Mouse (Mus musculus): ENCODE measurements around the gene Ly6g6f. TPM values are rescaled to one million over a fixed set of nuclear protein-coding genes. Genes with fewer than 3 reads are reported as not detected.
"Not testable (repeated sequence)": the region's sequence is repeated elsewhere in the genome, so short reads cannot be mapped to it uniquely, and the experiment has no call there.

Gene Ly6g6f
- polyA plus RNA-seq, 1 experiment = 9.7 TPM

GRCm38 (mm10) chr17:35043794-35044193, 41.6 kb downstream of the Ly6g6f start:
- Histone ChIP-seq H3K27ac (ENCODE audit: insufficient read depth, low read length) (no peak overlapping the region), H3K36me3 (ENCODE audit: control insufficient read depth, insufficient read depth, low read length) (no peaks in the 10 kb centered on the region), H3K27me3 (ENCODE audit: control insufficient read depth, insufficient read depth, low read length) (no peaks in the 10 kb centered on the region), H3K4me3 (ENCODE audit: extremely low read depth, insufficient read depth, insufficient read length) (no peak overlapping the region), H3K4me1 (ENCODE audit: control insufficient read depth, insufficient read depth, insufficient read length) (peaks cover 10% of the 10 kb centered on the region)
- no peak for TF ChIP-seq CTCF (IDR thresholded peaks at IDR 0.05; ENCODE audit: extremely low read depth, insufficient read depth, insufficient read length, insufficient replicate concordance)
- TF ChIP-seq POLR2A (IDR thresholded peaks at IDR 0.05; ENCODE audit: low read depth, low read length) = no peak
- no peak for DNase-seq (ENCODE audit: low read depth in 1 of 2, low spot score in 2 of 2)
- 88% methylated on average over 4 of the region's 4 CpGs for WGBS

- TF ChIP-seq CTCF (IDR thresholded peaks at IDR 0.05; ENCODE audit: extremely low read depth, insufficient read depth, insufficient read length, insufficient replicate concordance) (no peak), POLR2A (IDR thresholded peaks at IDR 0.05; ENCODE audit: low read depth, low read length) (no peak)
- H3K27me3 ChIP-seq (ENCODE audit: control insufficient read depth, insufficient read depth, low read length) = no peaks in the 10 kb centered on the region
- WGBS = 94% methylated on average over 11 of the region's 11 CpGs
- H3K27ac ChIP-seq (ENCODE audit: insufficient read depth, low read length) = no peak overlapping the region
- H3K4me1 ChIP-seq (ENCODE audit: control insufficient read depth, insufficient read depth, insufficient read length) = no peaks in the 10 kb centered on the region
- H3K4me3 ChIP-seq (ENCODE audit: extremely low read depth, insufficient read depth, insufficient read length) = no peak overlapping the region
- no peak for DNase-seq (ENCODE audit: low read depth in 1 of 2, low spot score in 2 of 2)
- no peaks in the 10 kb centered on the region for H3K36me3 ChIP-seq (ENCODE audit: control insufficient read depth, insufficient read depth, low read length)
These were observed 46.1 kb downstream of the Ly6g6f start for GRCm38 (mm10) chr17:35039121-35039873.

GRCm38 (mm10) chr17:35034896-35035295, 50.5 kb downstream of the Ly6g6f start:
- WGBS = 65% methylated on average over 6 of the region's 6 CpGs
- no peak for DNase-seq (ENCODE audit: low read depth in 1 of 2, low spot score in 2 of 2)
- H3K27me3 ChIP-seq (ENCODE audit: control insufficient read depth, insufficient read depth, low read length) = no peaks in the 10 kb centered on the region
- H3K4me1 ChIP-seq (ENCODE audit: control insufficient read depth, insufficient read depth, insufficient read length) = peaks cover 9% of the 10 kb centered on the region; the same call in 1 of the 2 replicates
- no peak overlapping the region for H3K4me3 ChIP-seq (ENCODE audit: extremely low read depth, insufficient read depth, insufficient read length)
- H3K27ac ChIP-seq (ENCODE audit: insufficient read depth, low read length) = no peak overlapping the region
- no peak for TF ChIP-seq POLR2A (IDR thresholded peaks at IDR 0.05; ENCODE audit: low read depth, low read length)
- TF ChIP-seq CTCF (IDR thresholded peaks at IDR 0.05; ENCODE audit: extremely low read depth, insufficient read depth, insufficient read length, insufficient replicate concordance) = no peak
- H3K36me3 ChIP-seq (ENCODE audit: control insufficient read depth, insufficient read depth, low read length) = no peaks in the 10 kb centered on the region

GRCm38 (mm10) chr17:35033703-35034102, 51.7 kb downstream of the Ly6g6f start:
- H3K4me3 ChIP-seq (ENCODE audit: extremely low read depth, insufficient read depth, insufficient read length); H3K27me3 ChIP-seq (ENCODE audit: control insufficient read depth, insufficient read depth, low read length); H3K27ac ChIP-seq (ENCODE audit: insufficient read depth, low read length); DNase-seq (ENCODE audit: low read depth in 1 of 2, low spot score in 2 of 2); H3K36me3 ChIP-seq (ENCODE audit: control insufficient read depth, insufficient read depth, low read length): not testable (repeated sequence)
- WGBS = 76% methylated on average over 1 of the region's 1 CpGs
- H3K4me1 ChIP-seq (ENCODE audit: control insufficient read depth, insufficient read depth, insufficient read length) = peaks cover 16% of the 10 kb centered on the region; the same call in 1 of the 2 replicates

- no peak overlapping the region for H3K27ac ChIP-seq (ENCODE audit: insufficient read depth, low read length)
- no peak for DNase-seq (ENCODE audit: low read depth in 1 of 2, low spot score in 2 of 2)
These were observed 53.0 kb downstream of the Ly6g6f start for GRCm38 (mm10) chr17:35032323-35032870.

GRCm38 (mm10) chr17:35031880-35032279, 53.5 kb downstream of the Ly6g6f start:
- Histone ChIP-seq H3K4me3 (ENCODE audit: extremely low read depth, insufficient read depth, insufficient read length) (no peak overlapping the region), H3K27ac (ENCODE audit: insufficient read depth, low read length) (no peak overlapping the region), H3K27me3 (ENCODE audit: control insufficient read depth, insufficient read depth, low read length) (no peaks in the 10 kb centered on the region), H3K36me3 (ENCODE audit: control insufficient read depth, insufficient read depth, low read length) (no peaks in the 10 kb centered on the region), H3K4me1 (ENCODE audit: control insufficient read depth, insufficient read depth, insufficient read length) (peaks cover 23% of the 10 kb centered on the region; the same call in 1 of the 2 replicates)
- no peak for DNase-seq (ENCODE audit: low read depth in 1 of 2, low spot score in 2 of 2)
- 75% methylated on average over 7 of the region's 7 CpGs for WGBS
- TF ChIP-seq POLR2A (IDR thresholded peaks at IDR 0.05; ENCODE audit: low read depth, low read length) (no peak), CTCF (IDR thresholded peaks at IDR 0.05; ENCODE audit: extremely low read depth, insufficient read depth, insufficient read length, insufficient replicate concordance) (no peak)

More at GRCm38 (mm10) chr17:35032323-35032870, 53.0 kb downstream of the Ly6g6f start:
- Histone ChIP-seq H3K36me3 (ENCODE audit: control insufficient read depth, insufficient read depth, low read length) (no peaks in the 10 kb centered on the region), H3K4me3 (ENCODE audit: extremely low read depth, insufficient read depth, insufficient read length) (no peak overlapping the region), H3K27me3 (ENCODE audit: control insufficient read depth, insufficient read depth, low read length) (no peaks in the 10 kb centered on the region), H3K4me1 (ENCODE audit: control insufficient read depth, insufficient read depth, insufficient read length) (peaks cover 20% of the 10 kb centered on the region; the same call in 1 of the 2 replicates)
- TF ChIP-seq POLR2A (IDR thresholded peaks at IDR 0.05; ENCODE audit: low read depth, low read length) = no peak
- no peak for TF ChIP-seq CTCF (IDR thresholded peaks at IDR 0.05; ENCODE audit: extremely low read depth, insufficient read depth, insufficient read length, insufficient replicate concordance)
- 66% methylated on average over 8 of the region's 8 CpGs for WGBS

- TF ChIP-seq POLR2A (IDR thresholded peaks at IDR 0.05; ENCODE audit: low read depth, low read length) = no peak
- TF ChIP-seq CTCF (IDR thresholded peaks at IDR 0.05; ENCODE audit: extremely low read depth, insufficient read depth, insufficient read length, insufficient replicate concordance) = no peak
- 88% methylated on average over 11 of the region's 11 CpGs for WGBS
- DNase-seq (ENCODE audit: low read depth in 1 of 2, low spot score in 2 of 2) = no peak
- Histone ChIP-seq H3K4me3 (ENCODE audit: extremely low read depth, insufficient read depth, insufficient read length) (no peak overlapping the region), H3K36me3 (ENCODE audit: control insufficient read depth, insufficient read depth, low read length) (no peaks in the 10 kb centered on the region), H3K27ac (ENCODE audit: insufficient read depth, low read length) (no peak overlapping the region), H3K4me1 (ENCODE audit: control insufficient read depth, insufficient read depth, insufficient read length) (peaks cover 23% of the 10 kb centered on the region; the same call in 1 of the 2 replicates), H3K27me3 (ENCODE audit: control insufficient read depth, insufficient read depth, low read length) (no peaks in the 10 kb centered on the region)
These were observed 54.1 kb downstream of the Ly6g6f start for GRCm38 (mm10) chr17:35031272-35031671.

Other genes with a start within 250 kb of the Ly6g6f start
- gene Stk19, start 248.7 kb downstream of the Ly6g6f start, polyA plus RNA-seq (2012; rRNA removed) = 31.6 and 37.7 TPM in 2 replicates
- gene Dxo, start 248.6 kb downstream of the Ly6g6f start, polyA plus RNA-seq (2012; rRNA removed) = 54.2 and 68.3 TPM in 2 replicates
- gene Skiv2l, start 235.4 kb downstream of the Ly6g6f start, polyA plus RNA-seq (2012; rRNA removed) = 81.7 and 110 TPM in 2 replicates
- gene Nelfe, start 235.2 kb downstream of the Ly6g6f start, polyA plus RNA-seq (2012; rRNA removed) = 14.1 and 15.0 TPM in 2 replicates
- gene Cfb, start 223.1 kb downstream of the Ly6g6f start, polyA plus RNA-seq (2012; rRNA removed) = 22.8 and 25.3 TPM in 2 replicates
- gene Zbtb12, start 206.1 kb downstream of the Ly6g6f start, polyA plus RNA-seq (2012; rRNA removed) = 12.0 and 13.1 TPM in 2 replicates
- gene Gm20547, start 203.6 kb downstream of the Ly6g6f start, polyA plus RNA-seq (2012; rRNA removed) = 0.04 TPM in 1 of 2 replicates, not detected in the other
- gene C2, start 187.3 kb downstream of the Ly6g6f start, polyA plus RNA-seq (2012; rRNA removed) = 15.9 and 16.0 TPM in 2 replicates
- gene Ehmt2, start 187.1 kb downstream of the Ly6g6f start, polyA plus RNA-seq (2012; rRNA removed) = 200 and 246 TPM in 2 replicates
- gene Slc44a4, start 171.1 kb downstream of the Ly6g6f start, polyA plus RNA-seq (2012; rRNA removed) = 0.05 and 0.08 TPM in 2 replicates
- 45.8 and 47.5 TPM in 2 replicates for gene Neu1, start 154.4 kb downstream of the Ly6g6f start, polyA plus RNA-seq (2012; rRNA removed)
- gene Hspa1b, start 126.4 kb downstream of the Ly6g6f start, polyA plus RNA-seq (2012; rRNA removed) = 7.6 and 12.5 TPM in 2 replicates
- not detected in 2 replicates for gene Gm20481, start 115.7 kb downstream of the Ly6g6f start, polyA plus RNA-seq (2012; rRNA removed)
- gene Hspa1a, start 113.5 kb downstream of the Ly6g6f start, polyA plus RNA-seq (2012; rRNA removed) = 4.2 and 6.7 TPM in 2 replicates
- 0.05 and 0.06 TPM in 2 replicates for gene Hspa1l, start 112.9 kb downstream of the Ly6g6f start, polyA plus RNA-seq (2012; rRNA removed)
- 60.7 and 65.2 TPM in 2 replicates for gene Lsm2, start 103.7 kb downstream of the Ly6g6f start, polyA plus RNA-seq (2012; rRNA removed)
- 489 and 697 TPM in 2 replicates for gene Vars, start 84.6 kb downstream of the Ly6g6f start, polyA plus RNA-seq (2012; rRNA removed)
- 0.72 and 0.90 TPM in 2 replicates for gene Vwa7, start 69.0 kb downstream of the Ly6g6f start, polyA plus RNA-seq (2012; rRNA removed)
- gene Sapcd1, start 57.6 kb downstream of the Ly6g6f start, polyA plus RNA-seq (2012; rRNA removed) = 7.3 and 14.7 TPM in 2 replicates
- gene Msh5, start 38.9 kb downstream of the Ly6g6f start, polyA plus RNA-seq (2012; rRNA removed) = 8.6 and 9.5 TPM in 2 replicates
- 123 and 134 TPM in 2 replicates for gene Clic1, start 35.6 kb downstream of the Ly6g6f start, polyA plus RNA-seq (2012; rRNA removed)
- gene Ddah2, start 26.6 kb downstream of the Ly6g6f start, polyA plus RNA-seq (2012; rRNA removed) = 18.4 and 18.9 TPM in 2 replicates
- 0.47 and 0.59 TPM in 2 replicates for gene Ly6g6c, start 20.2 kb downstream of the Ly6g6f start, polyA plus RNA-seq (2012; rRNA removed)
- 4.8 and 5.6 TPM in 2 replicates for gene Mpig6b, start 19.4 kb downstream of the Ly6g6f start, polyA plus RNA-seq (2012; rRNA removed)
- gene Ly6g6e, start 8.7 kb downstream of the Ly6g6f start, polyA plus RNA-seq (2012; rRNA removed) = 0.31 and 0.39 TPM in 2 replicates
- gene Ly6g6d, start 7.5 kb downstream of the Ly6g6f start, polyA plus RNA-seq (2012; rRNA removed) = 1.3 and 1.8 TPM in 2 replicates
- 119 and 154 TPM in 2 replicates for gene Abhd16a, start 3.7 kb upstream of the Ly6g6f start, polyA plus RNA-seq (2012; rRNA removed)
- not detected in 2 replicates for gene Ly6g5c, start 22.7 kb upstream of the Ly6g6f start, polyA plus RNA-seq (2012; rRNA removed)
- gene Ly6g5b, start 29.8 kb upstream of the Ly6g6f start, polyA plus RNA-seq (2012; rRNA removed) = 2.4 and 2.9 TPM in 2 replicates
- gene Gpank1, start 35.8 kb upstream of the Ly6g6f start, polyA plus RNA-seq (2012; rRNA removed) = 20.9 and 29.9 TPM in 2 replicates
- 176 and 238 TPM in 2 replicates for gene Csnk2b, start 36.4 kb upstream of the Ly6g6f start, polyA plus RNA-seq (2012; rRNA removed)
- 6.8 and 10.0 TPM in 2 replicates for gene D17H6S53E, start 40.8 kb upstream of the Ly6g6f start, polyA plus RNA-seq (2012; rRNA removed)
- 0.12 and 0.18 TPM in 2 replicates for gene Apom, start 46.4 kb upstream of the Ly6g6f start, polyA plus RNA-seq (2012; rRNA removed)
- gene Bag6, start 49.6 kb upstream of the Ly6g6f start, polyA plus RNA-seq (2012; rRNA removed) = 166 and 202 TPM in 2 replicates
- gene Prrc2a, start 79.3 kb upstream of the Ly6g6f start, polyA plus RNA-seq (2012; rRNA removed) = 362 and 462 TPM in 2 replicates
- gene Aif1, start 90.5 kb upstream of the Ly6g6f start, polyA plus RNA-seq (2012; rRNA removed) = 8.3 and 10.2 TPM in 2 replicates
- gene Lst1, start 102.8 kb upstream of the Ly6g6f start, polyA plus RNA-seq (2012; rRNA removed) = 109 and 112 TPM in 2 replicates
- 531 and 756 TPM in 2 replicates for gene Ltb, start 108.8 kb upstream of the Ly6g6f start, polyA plus RNA-seq (2012; rRNA removed)
- gene Tnf, start 116.4 kb upstream of the Ly6g6f start, polyA plus RNA-seq (2012; rRNA removed) = 7.5 and 13.2 TPM in 2 replicates
- gene Lta, start 119.7 kb upstream of the Ly6g6f start, polyA plus RNA-seq (2012; rRNA removed) = 24.8 and 26.8 TPM in 2 replicates
- 0.34 TPM in 1 of 2 replicates, not detected in the other for gene Gm16181, start 135.2 kb upstream of the Ly6g6f start, polyA plus RNA-seq (2012; rRNA removed)
- 5.0 TPM in 2 replicates for gene Atp6v1g2, start 148.1 kb upstream of the Ly6g6f start, polyA plus RNA-seq (2012; rRNA removed)
- 16.9 and 29.1 TPM in 2 replicates for gene Nfkbil1, start 150.2 kb upstream of the Ly6g6f start, polyA plus RNA-seq (2012; rRNA removed)
- 284 and 323 TPM in 2 replicates for gene Ddx39b, start 156.1 kb upstream of the Ly6g6f start, polyA plus RNA-seq (2012; rRNA removed)
- gene H2-D1, start 177.1 kb upstream of the Ly6g6f start, polyA plus RNA-seq (2012; rRNA removed) = 1,148 and 1,488 TPM in 2 replicates
- gene H2-Q1, start 234.8 kb upstream of the Ly6g6f start, polyA plus RNA-seq (2012; rRNA removed) = not detected in 2 replicates